Mouse (Mus musculus): Measurements from ENCODE around the gene Wdr5b. TPM values are rescaled to one million over a fixed set of nuclear protein-coding genes. Genes with fewer than 3 reads are reported as not detected.
A peak's percentile ranks its signal among the peaks of the same experiment; 100 is the strongest.
"Not testable (repeated sequence)": the region's sequence is repeated elsewhere in the genome, so short reads cannot be mapped to it uniquely, and the experiment has no call there.

The Wdr5b gene
- polyA plus RNA-seq, 1 experiment from 2014 or later = 11.4 TPM

GRCm38 (mm10) chr16:36053524-36054275 lies 12.7 kb downstream of the Wdr5b start:
- H3K9ac ChIP-seq = no peak overlapping the region
- 83% methylated on average over 6 of the region's 6 CpGs for WGBS

GRCm38 (mm10) chr16:36054920-36055319 lies 13.9 kb downstream of the Wdr5b start:
- peaks cover 48% of the 10 kb centered on the region for H3K36me3 ChIP-seq
- ATAC-seq (ENCODE audit: low FRiP score, low read depth) = no peak

More at GRCm38 (mm10) chr16:36053524-36054275, 12.7 kb downstream of the Wdr5b start:
- H3K27ac ChIP-seq = no peak overlapping the region
- no peak overlapping the region for H3K4me2 ChIP-seq (replicated peaks)
- no peak for ATAC-seq (ENCODE audit: low FRiP score, low read depth)
- no peaks in the 10 kb centered on the region for H3K27me3 ChIP-seq
- H3K4me1 ChIP-seq = no peaks in the 10 kb centered on the region
- H3K4me3 ChIP-seq = no peak overlapping the region
- peaks cover 60% of the 10 kb centered on the region for H3K36me3 ChIP-seq
- H3K9me3 ChIP-seq = no peaks in the 10 kb centered on the region

GRCm38 (mm10) chr16:36056416-36056815 lies 15.4 kb downstream of the Wdr5b start:
- H3K27ac ChIP-seq = no peak overlapping the region
- H3K4me3 ChIP-seq = no peak overlapping the region
- H3K9ac ChIP-seq = no peak overlapping the region
- H3K4me2 ChIP-seq (replicated peaks) = no peak overlapping the region
- H3K9me3 ChIP-seq = no peaks in the 10 kb centered on the region
- peaks cover 41% of the 10 kb centered on the region for H3K36me3 ChIP-seq
- H3K27me3 ChIP-seq = no peaks in the 10 kb centered on the region
- WGBS = 88% methylated on average over 11 of the region's 11 CpGs
- ATAC-seq (ENCODE audit: low FRiP score, low read depth) = no peak
- no peaks in the 10 kb centered on the region for H3K4me1 ChIP-seq

More at GRCm38 (mm10) chr16:36054920-36055319, 13.9 kb downstream of the Wdr5b start:
- Histone ChIP-seq H3K9ac (no peak overlapping the region), H3K4me2 (replicated peaks) (no peak overlapping the region), H3K27ac (no peak overlapping the region), H3K27me3 (no peaks in the 10 kb centered on the region), H3K9me3 (no peaks in the 10 kb centered on the region), H3K4me1 (no peaks in the 10 kb centered on the region), H3K4me3 (no peak overlapping the region)
- WGBS = 95% methylated on average over 8 of the region's 8 CpGs

- ATAC-seq (ENCODE audit: low FRiP score, low read depth) = no peak
Observed at GRCm38 (mm10) chr16:36057933-36058475, 17.0 kb downstream of the Wdr5b start.

GRCm38 (mm10) chr16:36062534-36062933 lies 21.5 kb downstream of the Wdr5b start:
- not testable (repeated sequence) for H3K4me2 ChIP-seq (replicated peaks); H3K9ac ChIP-seq; H3K27me3 ChIP-seq; H3K27ac ChIP-seq; H3K4me3 ChIP-seq; H3K9me3 ChIP-seq; ATAC-seq (ENCODE audit: low FRiP score, low read depth)
- H3K4me1 ChIP-seq = peaks cover 15% of the 10 kb centered on the region
- H3K36me3 ChIP-seq = peaks cover 16% of the 10 kb centered on the region
- WGBS = 83% methylated on average over 1 of the region's 1 CpGs

More at GRCm38 (mm10) chr16:36057933-36058475, 17.0 kb downstream of the Wdr5b start:
- Histone ChIP-seq H3K4me3 (no peak overlapping the region), H3K27me3 (no peaks in the 10 kb centered on the region), H3K27ac (no peak overlapping the region), H3K36me3 (peaks cover 31% of the 10 kb centered on the region), H3K9me3 (no peaks in the 10 kb centered on the region), H3K9ac (no peak overlapping the region), H3K4me1 (no peaks in the 10 kb centered on the region), H3K4me2 (replicated peaks) (no peak overlapping the region)
- WGBS = 83% methylated on average over 8 of the region's 8 CpGs

GRCm38 (mm10) chr16:36063315-36063714 lies 22.3 kb downstream of the Wdr5b start:
- Histone ChIP-seq H3K4me1 (peaks cover 23% of the 10 kb centered on the region), H3K4me3 (no peak overlapping the region), H3K27ac (no peak overlapping the region), H3K4me2 (replicated peaks) (no peak overlapping the region), H3K27me3 (no peaks in the 10 kb centered on the region), H3K9me3 (no peaks in the 10 kb centered on the region), H3K36me3 (peaks cover 16% of the 10 kb centered on the region), H3K9ac (no peak overlapping the region)
- ATAC-seq (ENCODE audit: low FRiP score, low read depth) = no peak
- 57% methylated on average over 2 of the region's 2 CpGs for WGBS

- Histone ChIP-seq H3K27ac (no peak overlapping the region), H3K9ac (no peak overlapping the region), H3K4me3 (no peak overlapping the region), H3K4me2 (replicated peaks) (no peak overlapping the region), H3K9me3 (no peaks in the 10 kb centered on the region), H3K27me3 (no peaks in the 10 kb centered on the region), H3K36me3 (peaks cover 19% of the 10 kb centered on the region), H3K4me1 (peaks cover 39% of the 10 kb centered on the region)
- 86% methylated on average over 5 of the region's 5 CpGs for WGBS
- no peak for ATAC-seq (ENCODE audit: low FRiP score, low read depth)
Observed at GRCm38 (mm10) chr16:36064904-36065303, 23.9 kb downstream of the Wdr5b start.

GRCm38 (mm10) chr16:36067694-36068093 lies 26.7 kb downstream of the Wdr5b start:
- ATAC-seq (ENCODE audit: low FRiP score, low read depth) = no peak
- 0 out of 2 replicates have a peak overlapping the region, but pooled peaks have one; percentile 28 for H3K27ac ChIP-seq
- peaks cover 10% of the 10 kb centered on the region for H3K36me3 ChIP-seq
- H3K27me3 ChIP-seq = no peaks in the 10 kb centered on the region
- no peak overlapping the region for H3K4me3 ChIP-seq
- H3K9me3 ChIP-seq = no peaks in the 10 kb centered on the region
- H3K4me2 ChIP-seq (replicated peaks) = peak overlapping the region; percentile 35
- H3K9ac ChIP-seq = no peak overlapping the region
- WGBS = 58% methylated on average over 2 of the region's 2 CpGs
- H3K4me1 ChIP-seq = peaks cover 45% of the 10 kb centered on the region

GRCm38 (mm10) chr16:36068356-36068755 lies 27.4 kb downstream of the Wdr5b start:
- no peak overlapping the region for H3K27ac ChIP-seq
- no peaks in the 10 kb centered on the region for H3K9me3 ChIP-seq
- H3K36me3 ChIP-seq = peaks cover 10% of the 10 kb centered on the region
- peak overlapping the region; percentile 35 for H3K4me2 ChIP-seq (replicated peaks)
- no peak overlapping the region; the same call in 1 of the 2 replicates for H3K4me3 ChIP-seq
- H3K4me1 ChIP-seq = peaks cover 48% of the 10 kb centered on the region
- no peak overlapping the region for H3K9ac ChIP-seq
- WGBS = 63% methylated on average over 3 of the region's 3 CpGs
- no peak for ATAC-seq (ENCODE audit: low FRiP score, low read depth)
- H3K27me3 ChIP-seq = no peaks in the 10 kb centered on the region

- Histone ChIP-seq H3K9ac (peak overlapping the region; percentile 85), H3K36me3 (peaks cover 10% of the 10 kb centered on the region), H3K27ac (no peak overlapping the region), H3K4me2 (replicated peaks) (peak overlapping the region; percentile 66), H3K9me3 (no peaks in the 10 kb centered on the region), H3K4me3 (peak overlapping the region; percentile 67), H3K4me1 (peaks cover 43% of the 10 kb centered on the region), H3K27me3 (no peaks in the 10 kb centered on the region)
- 28% methylated on average over 9 of the region's 9 CpGs for WGBS
- ATAC-seq (ENCODE audit: low FRiP score, low read depth) = no peak
Observed at GRCm38 (mm10) chr16:36069819-36070575, 29.0 kb downstream of the Wdr5b start.

- peak overlapping the region; percentile 66 for H3K4me2 ChIP-seq (replicated peaks)
- peak overlapping the region; percentile 67 for H3K4me3 ChIP-seq
- no peak for ATAC-seq (ENCODE audit: low FRiP score, low read depth)
- H3K27ac ChIP-seq = peak overlapping the region; percentile 97
- peaks cover 39% of the 10 kb centered on the region for H3K4me1 ChIP-seq
- H3K27me3 ChIP-seq = no peaks in the 10 kb centered on the region
- H3K9me3 ChIP-seq = no peaks in the 10 kb centered on the region
- peaks cover 8% of the 10 kb centered on the region for H3K36me3 ChIP-seq
- WGBS = 0% methylated on average over 16 of the region's 16 CpGs
- peak overlapping the region; percentile 85 for H3K9ac ChIP-seq
Observed at GRCm38 (mm10) chr16:36071071-36071449, 30.1 kb downstream of the Wdr5b start.

Data from limb, embryonic 13.5 days (tissue).